Mouse (Mus musculus) liver, embryonic 14.5 days (tissue): ENCODE results near the gene Btn1a1.

Experiments used
- CTCF ChIP-seq: IDR thresholded peaks from 2 replicates; pipeline ENCODE4 v1.5.1; 2016; ENCODE audit warnings: antibody characterized with exemption, low read depth, control low read depth
- EP300 ChIP-seq: IDR thresholded peaks from 2 replicates; pipeline ENCODE4 v1.6.1; 2016; ENCODE audit warnings: antibody characterized with exemption, low read depth

DNA sequence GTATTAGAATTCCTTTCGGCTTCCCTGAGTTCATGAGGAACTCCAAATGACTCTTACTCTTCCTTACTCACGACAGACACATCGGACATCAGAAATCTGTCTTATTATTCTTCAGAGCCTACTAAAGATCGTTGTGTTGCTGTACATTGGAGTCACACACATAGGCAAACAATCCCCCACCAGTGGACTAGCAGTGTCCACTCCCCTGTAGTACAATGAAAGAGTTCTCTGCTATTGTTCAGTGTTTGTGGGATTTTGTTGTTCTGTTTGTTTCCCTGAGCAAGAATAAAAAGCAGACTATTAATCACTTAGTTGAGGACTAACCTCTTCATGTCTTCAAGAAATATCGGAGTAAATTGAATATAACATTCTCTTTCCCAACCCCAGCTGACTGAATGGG lies 31.9 kb downstream of the Btn1a1 start:
- no peak for TF ChIP-seq CTCF
- TF ChIP-seq EP300: no peak
